Mouse (Mus musculus) adipocyte (in vitro differentiated cells): ENCODE measurements around the gene Crim1.

ENCODE experiments used
- DNase-seq: peaks from one replicate; pipeline ENCODE4 v3.0.0-alpha.2; 2016; ENCODE audit warnings: low spot score

Gene Crim1

DNA sequence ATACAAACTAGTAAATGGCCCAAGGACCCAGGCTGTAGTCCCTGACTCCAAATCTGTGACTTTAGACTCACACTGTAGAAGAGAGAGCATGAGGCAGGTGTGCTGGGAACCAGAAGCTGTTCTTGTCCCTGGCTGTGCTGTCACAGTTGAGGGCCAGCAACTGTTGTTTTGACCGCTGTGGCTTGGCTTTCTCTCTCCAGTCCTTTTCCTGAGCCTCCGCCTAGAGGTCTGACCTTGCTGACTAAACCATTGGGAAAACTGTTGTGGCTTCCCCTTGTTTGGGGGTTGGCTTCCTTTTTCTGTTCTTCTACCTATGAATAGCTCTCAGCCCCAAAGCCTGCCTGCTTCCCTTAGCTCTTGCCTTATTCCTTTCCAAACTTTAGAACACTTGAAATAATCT is 126.3 kb downstream of the Crim1 start:
- no peak for DNase-seq

GRCm38 (mm10) chr17:78327187-78327586 is 127.1 kb downstream of the Crim1 start:
- DNase-seq, result no peak

DNA sequence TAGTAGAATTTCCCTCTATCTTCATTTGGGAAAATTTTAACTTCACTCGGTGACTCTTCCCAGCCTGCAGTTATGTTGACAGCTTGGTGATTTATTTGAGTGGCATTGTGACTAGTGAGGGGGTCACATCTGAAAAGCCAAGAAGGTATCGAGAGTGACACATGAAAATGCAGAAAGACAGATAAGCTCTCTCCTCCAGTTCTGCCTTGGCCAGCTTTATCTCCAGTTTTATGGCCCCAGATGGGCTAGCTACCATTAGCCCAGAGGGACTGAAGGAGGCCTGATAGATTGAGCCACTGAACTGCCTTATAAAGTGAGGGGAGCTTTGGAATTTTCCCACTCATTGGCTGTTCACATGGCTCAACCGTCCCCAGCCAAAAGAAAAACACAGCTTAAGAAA is 128.2 kb downstream of the Crim1 start:
- peak; percentile 4 for DNase-seq

DNA sequence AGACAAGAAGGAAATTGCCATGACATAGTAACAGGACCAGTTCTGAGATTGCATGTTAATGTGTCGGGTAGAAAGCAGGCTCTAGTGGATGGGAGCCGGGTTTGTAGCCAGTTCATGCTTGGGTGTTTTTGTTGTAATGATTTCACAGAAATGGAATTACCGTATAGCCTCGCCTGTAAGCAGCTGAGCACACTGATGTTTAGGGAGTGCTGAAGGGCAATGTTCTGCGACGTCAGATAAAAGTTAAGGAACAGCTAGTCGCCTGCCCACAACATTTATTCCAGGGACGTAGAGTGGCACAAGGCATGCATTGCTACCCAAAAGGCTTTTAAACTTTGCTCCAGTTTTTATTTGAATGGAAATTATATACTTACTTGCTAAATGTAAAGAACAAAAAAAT is 131.4 kb downstream of the Crim1 start:
- no peak for DNase-seq

- no peak for DNase-seq
Measured at GRCm38 (mm10) chr17:78333275-78333674, 133.2 kb downstream of the Crim1 start.

GRCm38 (mm10) chr17:78335250-78335649 is 135.2 kb downstream of the Crim1 start:
- no peak for DNase-seq

- DNase-seq, result no peak
Measured at GRCm38 (mm10) chr17:78343688-78344087, 143.6 kb downstream of the Crim1 start.

- DNase-seq, result no peak
Measured at GRCm38 (mm10) chr17:78347111-78347801, 147.2 kb downstream of the Crim1 start.

DNA sequence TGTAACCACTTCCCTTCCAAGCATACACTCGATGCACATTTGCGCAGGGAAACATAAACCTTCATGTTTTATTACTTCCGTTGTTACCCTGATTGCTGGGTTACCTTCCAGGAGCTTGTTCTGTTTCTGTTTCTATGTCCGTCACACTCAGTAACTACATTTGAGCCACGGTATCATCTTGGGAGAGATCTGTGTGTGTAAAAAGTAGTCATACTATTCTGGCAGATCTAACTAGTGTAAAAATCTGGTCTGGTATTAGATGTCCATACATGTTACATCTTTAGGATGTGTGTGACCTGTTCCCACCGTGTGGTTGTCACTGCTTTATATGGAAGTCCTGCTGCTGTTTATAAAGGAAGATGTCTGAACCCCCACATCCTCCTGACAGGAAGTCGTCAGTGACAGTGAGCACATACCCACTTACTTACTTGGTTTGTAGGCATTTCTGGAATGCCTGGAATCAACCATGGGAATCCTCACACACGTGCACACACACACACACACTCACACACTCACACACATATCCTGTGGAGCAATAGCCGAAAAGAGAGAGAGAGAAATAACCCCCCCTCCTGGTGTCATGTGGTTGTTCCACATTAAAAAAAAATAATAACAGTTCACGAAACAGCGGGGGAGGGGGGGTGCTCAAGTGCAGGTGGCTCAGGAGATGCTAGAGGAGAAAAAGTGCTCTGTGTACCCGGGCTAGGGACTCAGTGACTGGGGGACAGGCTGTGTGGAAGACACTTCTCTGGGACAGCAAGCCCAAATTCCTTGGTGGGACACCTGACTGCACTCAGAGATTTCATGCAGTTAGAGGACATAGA is 151.8 kb downstream of the Crim1 start:
- no peak for DNase-seq

DNA sequence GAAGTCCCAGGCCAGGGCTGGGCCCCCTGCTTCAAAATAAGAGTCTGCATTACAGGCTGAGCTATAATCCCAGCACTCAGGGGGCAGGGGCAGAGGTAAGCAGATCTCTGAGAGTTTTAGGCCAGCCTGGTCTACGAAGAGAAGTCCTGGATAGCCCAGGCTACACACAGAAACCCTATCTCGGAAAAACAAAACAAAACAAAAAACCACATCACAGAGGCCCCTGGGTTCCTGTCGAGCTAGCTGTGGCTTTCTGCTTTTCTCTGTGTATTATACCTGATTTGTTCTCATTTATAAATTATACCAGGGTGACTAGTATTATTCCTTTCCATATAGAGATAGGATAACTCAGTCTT is 152.4 kb downstream of the Crim1 start:
- no peak for DNase-seq

DNA sequence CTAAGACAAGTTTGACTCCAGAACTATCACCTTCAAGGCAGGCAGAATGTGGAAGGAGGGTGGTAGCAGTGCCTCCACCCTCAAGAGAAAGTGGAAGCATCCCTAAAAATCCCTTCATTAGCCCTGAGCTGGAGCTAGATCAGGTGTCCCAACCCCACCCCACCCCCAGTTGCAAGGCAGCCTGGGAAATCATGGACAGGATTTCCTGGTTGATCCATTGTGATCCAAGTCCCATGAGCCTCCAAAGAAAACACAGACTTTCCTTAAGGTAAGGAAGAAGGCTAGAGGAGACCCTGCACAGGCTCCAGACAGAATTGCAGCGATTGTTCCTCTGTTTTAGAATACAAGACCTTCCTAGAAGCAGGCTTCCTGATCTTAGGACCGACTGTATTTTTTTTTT is 154.4 kb downstream of the Crim1 start:
- DNase-seq, result no peak

DNA sequence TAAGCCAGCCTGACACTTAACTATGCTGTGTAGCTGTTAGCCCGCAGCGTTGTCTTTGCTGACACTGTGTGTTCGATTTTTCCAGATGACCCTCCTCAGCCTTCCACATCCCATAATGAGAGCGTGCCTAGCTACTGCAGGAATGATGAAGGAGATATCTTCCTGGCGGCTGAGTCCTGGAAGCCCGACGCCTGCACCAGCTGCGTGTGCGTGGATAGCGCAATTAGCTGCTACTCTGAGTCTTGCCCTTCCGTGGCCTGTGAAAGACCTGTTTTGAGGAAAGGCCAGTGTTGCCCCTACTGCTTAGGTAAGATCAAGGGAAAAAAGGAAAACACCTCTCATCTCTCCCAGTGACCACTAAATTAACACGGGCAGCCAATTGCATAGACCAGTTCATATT is 154.8 kb downstream of the Crim1 start:
- DNase-seq, result no peak

- no peak for DNase-seq
Measured at GRCm38 (mm10) chr17:78355611-78356010, 155.6 kb downstream of the Crim1 start.

DNA sequence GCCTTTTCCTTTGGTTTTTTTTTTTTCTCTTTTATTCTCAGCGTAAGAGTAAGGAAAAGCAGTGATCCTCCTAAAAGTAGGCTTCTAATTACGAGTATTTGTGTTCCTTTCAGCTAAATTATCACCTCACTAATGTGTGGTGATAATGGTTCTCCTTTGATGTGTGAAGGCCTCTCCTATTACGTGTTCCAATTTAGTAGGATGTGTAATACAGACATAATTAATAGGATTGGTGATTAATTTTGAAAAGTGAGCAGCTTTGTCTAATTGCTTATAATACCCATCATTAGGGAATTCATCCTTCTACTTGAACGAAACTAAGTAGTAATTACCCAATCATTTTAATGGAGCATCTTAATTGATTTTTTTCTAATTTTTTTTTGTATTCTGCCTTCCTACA is 157.7 kb downstream of the Crim1 start:
- DNase-seq, result no peak

DNA sequence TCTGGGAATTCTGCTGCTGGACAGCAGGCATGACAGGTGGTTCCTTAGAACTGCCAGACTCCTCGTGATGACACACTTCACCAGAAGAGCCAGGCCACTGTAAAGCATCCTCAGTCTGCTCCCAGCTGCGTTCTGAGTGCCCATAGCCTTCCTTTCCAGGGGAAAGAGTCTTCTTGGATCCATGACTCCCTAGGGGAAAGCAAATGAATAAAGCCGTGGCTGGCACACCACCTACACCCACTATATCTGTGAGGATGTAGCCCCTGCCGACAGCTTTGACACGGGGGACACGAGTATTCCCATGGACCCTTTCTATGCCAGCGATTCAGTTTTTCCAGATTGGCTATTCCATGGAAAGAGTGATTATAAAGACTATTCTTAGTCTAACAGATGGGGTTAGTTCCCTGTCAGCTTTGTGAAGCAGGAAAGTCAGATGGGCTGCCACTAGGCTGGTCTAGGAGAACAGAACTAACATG is 158.2 kb downstream of the Crim1 start:
- DNase-seq, result no peak

DNA sequence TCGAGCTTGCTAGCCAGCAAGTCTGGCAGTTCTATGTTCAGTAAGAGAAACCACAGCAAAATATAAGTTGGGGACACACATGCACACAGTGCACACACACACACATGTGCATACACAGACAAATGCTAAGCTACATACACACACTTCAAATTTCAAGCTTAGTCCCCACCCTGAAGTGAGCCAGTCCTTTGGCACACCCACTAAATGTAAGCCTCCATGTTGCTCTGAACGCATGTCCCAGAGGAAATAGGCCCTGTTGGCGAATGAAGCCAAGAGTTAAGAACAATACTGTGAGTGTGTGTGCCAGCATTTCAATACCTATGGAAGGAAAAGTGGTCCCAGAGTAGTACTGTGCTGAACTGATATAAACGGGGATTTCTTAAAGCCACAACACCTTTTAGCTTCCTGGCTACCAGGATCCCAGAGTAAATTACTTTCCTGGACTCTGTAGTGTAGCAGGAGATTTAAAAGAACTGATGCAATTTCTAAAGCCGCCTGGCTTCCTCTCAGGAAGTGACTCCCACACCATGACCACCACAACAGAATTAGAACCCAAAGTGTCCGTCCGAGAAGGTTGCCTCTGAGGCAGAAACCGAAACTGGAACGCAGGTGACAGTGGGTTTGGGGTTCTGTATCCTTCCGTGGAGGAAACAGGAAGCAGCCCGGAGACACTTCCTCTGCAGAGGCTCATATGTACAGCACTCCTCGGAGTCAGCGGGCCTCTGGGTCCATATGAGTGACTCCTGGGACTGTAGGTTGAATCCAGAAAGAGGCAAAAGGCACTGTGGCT is 162.1 kb downstream of the Crim1 start:
- no peak for DNase-seq

- DNase-seq, result no peak
Measured at GRCm38 (mm10) chr17:78364555-78365302, 164.7 kb downstream of the Crim1 start.

GRCm38 (mm10) chr17:78366070-78366469 is 166.0 kb downstream of the Crim1 start:
- peak; percentile 9 for DNase-seq

DNA sequence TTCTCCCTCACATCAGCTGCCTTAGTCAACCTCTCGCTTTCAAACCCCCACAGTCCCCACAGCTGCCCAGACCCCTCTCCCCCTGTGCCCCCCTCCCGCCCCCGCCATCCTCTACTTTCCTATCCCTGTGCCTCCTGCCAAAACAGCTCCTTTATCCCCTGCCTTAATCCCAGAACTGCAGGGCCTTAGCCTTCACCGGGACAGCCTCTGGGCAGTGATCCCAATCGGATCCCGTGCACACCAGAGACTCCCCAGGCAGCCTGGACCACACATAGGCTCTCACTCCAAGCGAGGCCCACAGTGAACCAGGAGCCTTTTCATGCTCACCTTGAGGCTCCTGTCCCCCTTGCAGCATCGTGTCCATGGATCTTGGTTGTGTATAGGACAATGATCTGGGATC is 168.4 kb downstream of the Crim1 start:
- no peak for DNase-seq

- peak; percentile 39 for DNase-seq
Measured at GRCm38 (mm10) chr17:78370445-78370844, 170.4 kb downstream of the Crim1 start.

DNA sequence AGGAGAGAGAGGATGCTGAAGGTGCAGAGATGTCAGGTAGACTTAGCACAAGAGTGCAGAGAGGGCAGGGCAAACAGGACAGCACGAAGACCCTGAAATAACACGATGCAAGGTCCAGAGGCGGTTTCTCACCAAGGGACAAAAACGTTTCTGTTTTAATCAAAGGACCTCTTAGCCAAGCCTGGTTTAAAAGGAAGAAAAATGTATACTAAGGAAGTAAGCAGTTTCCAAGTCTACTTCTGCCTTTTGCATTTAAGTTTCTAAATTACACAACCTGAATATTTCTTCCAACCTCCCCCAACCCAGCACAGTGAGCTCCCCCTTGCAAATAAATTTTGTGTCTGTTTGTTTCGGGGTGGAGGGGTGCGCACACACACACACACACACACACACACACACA is 173.1 kb downstream of the Crim1 start:
- DNase-seq, result no peak

DNA sequence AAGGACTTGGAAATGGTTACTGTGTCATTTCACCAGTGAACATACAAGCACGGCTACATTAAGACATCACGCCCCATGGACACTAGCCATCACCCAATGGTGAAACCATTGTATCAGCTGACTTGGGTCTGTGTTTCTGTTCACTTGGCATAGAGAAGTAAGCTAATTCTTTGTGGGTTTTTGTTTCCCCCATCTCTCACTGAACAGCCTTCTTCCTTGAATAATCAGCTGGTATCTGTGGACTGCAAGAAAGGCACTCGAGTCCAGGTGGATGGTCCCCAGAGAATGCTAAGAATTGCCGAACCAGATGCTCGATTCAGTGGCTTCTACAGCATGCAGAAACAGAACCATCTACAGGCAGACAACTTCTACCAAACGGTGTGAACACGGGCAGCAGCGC is 173.8 kb downstream of the Crim1 start:
- DNase-seq, result no peak
